Mouse (Mus musculus): ENCODE measurements around the gene Cort. TPM values are rescaled to one million over a fixed set of nuclear protein-coding genes. Genes with fewer than 3 reads are reported as not detected.

Cort gene
- polyA plus RNA-seq, 1 experiment from 2014 or later: not detected

DNA sequence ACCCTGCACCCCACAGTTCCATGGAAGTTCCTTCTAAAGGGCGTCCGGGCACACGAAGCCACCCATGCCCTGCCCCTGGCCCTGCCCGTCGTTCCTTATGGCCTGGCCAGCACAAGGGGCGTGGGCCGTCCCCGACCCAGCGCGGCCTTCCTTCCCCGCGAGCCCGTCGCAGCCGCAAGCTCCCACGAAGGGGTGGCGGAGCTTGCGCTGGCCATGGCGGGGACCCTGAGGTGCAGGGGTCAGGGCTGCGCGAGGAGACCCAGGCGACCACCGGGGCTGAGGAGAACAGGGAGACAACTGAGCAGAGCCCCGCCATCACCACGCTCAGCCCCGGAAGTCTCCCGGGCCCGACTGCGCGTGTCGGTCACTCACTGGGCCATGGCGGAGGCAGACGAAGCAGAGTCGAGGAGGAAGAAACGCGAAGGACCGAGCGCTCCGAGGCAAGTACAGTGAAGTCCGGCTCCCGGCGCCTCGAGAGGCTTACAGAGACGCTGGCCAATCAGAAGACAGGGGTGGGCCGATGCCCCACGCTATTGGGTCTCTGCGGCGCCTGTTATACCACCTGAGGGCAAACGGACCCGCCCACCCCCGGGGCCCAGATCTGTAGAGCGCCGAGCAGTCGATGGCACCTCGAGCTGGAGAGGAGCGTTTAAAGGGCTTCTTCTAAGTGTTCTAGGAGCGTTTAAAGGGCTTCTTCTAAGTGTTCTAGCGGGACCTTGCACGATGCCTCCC is 39.8 kb upstream of the Cort start, which contains the start of gene Pgd:
TSS of gene Pgd (minus strand) at position 557 of the 732 bp plus-strand sequence.
- Histone ChIP-seq H3K27ac (replicated peaks; ENCODE audit: low read depth, low read length) (peak within 1 kb of the TSS; percentile 72), H3K4me2 (ENCODE audit: low read length) (peak within 1 kb of the TSS; percentile 93), H3K36me3 (ENCODE audit: control insufficient read depth, insufficient read depth, low read length) (peaks cover 23% of the 10 kb centered on the region), H3K4me3 (replicated peaks; ENCODE audit: low read depth, low read length) (peak within 1 kb of the TSS; percentile 75), H3K9me3 (ENCODE audit: control insufficient read depth, low read length) (no peaks in the 10 kb centered on the region), H3K27me3 (ENCODE audit: control insufficient read depth, insufficient read depth, low read length) (no peaks in the 10 kb centered on the region), H3K9ac (replicated peaks; ENCODE audit: low read length) (peak within 1 kb of the TSS; percentile 76), H3K4me1 (ENCODE audit: control insufficient read depth, insufficient read depth, low read length) (peaks cover 8% of the 10 kb centered on the region; the same call in 1 of the 2 replicates)
- under 1% methylated on average over 59 of the region's 59 CpGs for WGBS
- DNase-seq (peak; percentile 97), ATAC-seq (ENCODE audit: low FRiP score, low TSS enrichment) (peak; percentile 99)

DNA sequence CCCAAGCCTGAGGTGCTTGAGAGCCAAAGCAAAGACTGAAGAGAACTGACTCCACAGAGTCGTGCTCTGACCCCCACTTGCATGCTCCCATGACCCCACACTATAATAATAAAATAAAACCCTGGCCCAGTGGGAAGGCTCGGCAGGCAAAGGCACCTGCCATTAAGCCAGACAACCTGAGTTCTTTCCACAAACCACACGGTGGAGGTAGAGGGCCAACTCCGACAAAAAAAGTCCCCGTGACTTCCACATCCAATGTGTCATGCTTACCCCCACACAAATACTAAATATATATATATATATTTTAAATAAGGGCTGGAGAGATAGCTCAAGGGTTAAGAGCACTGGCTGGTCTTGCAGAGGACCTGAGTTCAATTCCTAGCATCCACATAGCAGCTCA is 37.6 kb upstream of the Cort start:
- Histone ChIP-seq H3K9ac (replicated peaks; ENCODE audit: low read length) (no peak overlapping the region), H3K36me3 (ENCODE audit: control insufficient read depth, insufficient read depth, low read length) (peaks cover 45% of the 10 kb centered on the region)
- WGBS: 72% methylated on average over 5 of the region's 5 CpGs

DNA sequence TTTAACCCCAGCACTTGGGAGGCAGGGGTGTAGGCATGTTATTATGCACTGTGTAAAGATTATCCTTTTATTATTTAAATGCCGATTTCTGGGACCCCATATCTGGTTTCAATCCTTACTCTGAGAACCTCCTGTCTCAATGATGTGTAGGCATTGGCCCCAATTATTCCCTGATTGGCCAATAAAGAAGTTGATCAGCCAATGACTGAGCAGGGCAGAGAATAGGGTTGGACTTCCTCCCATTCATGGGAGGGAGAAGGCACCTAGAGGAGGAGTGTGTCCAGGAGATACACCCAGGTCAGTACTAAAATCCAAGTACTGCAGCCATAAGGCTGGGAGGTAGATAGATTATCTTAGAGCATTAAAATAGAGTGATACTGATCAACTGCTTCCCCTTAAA is 36.6 kb upstream of the Cort start:
- Histone ChIP-seq H3K4me3 (replicated peaks; ENCODE audit: low read depth, low read length) (no peak overlapping the region), H3K36me3 (ENCODE audit: control insufficient read depth, insufficient read depth, low read length) (peaks cover 54% of the 10 kb centered on the region), H3K27me3 (ENCODE audit: control insufficient read depth, insufficient read depth, low read length) (no peaks in the 10 kb centered on the region), H3K9ac (replicated peaks; ENCODE audit: low read length) (no peak overlapping the region), H3K27ac (replicated peaks; ENCODE audit: low read depth, low read length) (no peak overlapping the region), H3K9me3 (ENCODE audit: control insufficient read depth, low read length) (no peaks in the 10 kb centered on the region), H3K4me2 (ENCODE audit: low read length) (no peak overlapping the region), H3K4me1 (ENCODE audit: control insufficient read depth, insufficient read depth, low read length) (peaks cover 8% of the 10 kb centered on the region; the same call in 1 of the 2 replicates)
- ATAC-seq (ENCODE audit: low FRiP score, low TSS enrichment) (no peak), DNase-seq (no peak)
- 66% methylated on average over 1 of the region's 1 CpGs for WGBS

More for the DNA sequence above, 37.6 kb upstream of the Cort start:
- Histone ChIP-seq H3K4me1 (ENCODE audit: control insufficient read depth, insufficient read depth, low read length) (peaks cover 8% of the 10 kb centered on the region; the same call in 1 of the 2 replicates), H3K9me3 (ENCODE audit: control insufficient read depth, low read length) (no peaks in the 10 kb centered on the region), H3K4me3 (replicated peaks; ENCODE audit: low read depth, low read length) (no peak overlapping the region), H3K27me3 (ENCODE audit: control insufficient read depth, insufficient read depth, low read length) (no peaks in the 10 kb centered on the region), H3K27ac (replicated peaks; ENCODE audit: low read depth, low read length) (no peak overlapping the region), H3K4me2 (ENCODE audit: low read length) (no peak overlapping the region)
- DNase-seq: no peak
- ATAC-seq (ENCODE audit: low FRiP score, low TSS enrichment): no peak

DNA sequence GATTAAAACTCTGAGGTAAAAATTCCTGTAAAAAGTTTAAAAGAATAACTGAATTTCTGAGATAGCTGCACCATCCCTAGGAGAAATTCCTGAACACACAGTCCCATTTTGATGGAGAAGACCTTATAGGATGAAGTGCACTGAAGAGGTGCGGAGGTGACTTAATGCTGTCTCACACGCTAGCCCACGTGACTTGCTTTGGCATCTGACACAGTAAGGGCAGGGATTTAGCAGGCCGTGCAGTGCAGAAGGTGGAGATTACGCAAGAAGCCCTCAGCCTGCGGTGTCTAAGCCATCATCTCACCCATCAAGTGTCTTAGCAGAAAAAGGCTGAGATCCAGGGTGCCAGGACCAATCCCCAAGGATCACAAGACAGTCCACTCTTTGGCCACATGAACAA is 34.6 kb upstream of the Cort start:
- 96% methylated on average over 6 of the region's 6 CpGs for WGBS

DNA sequence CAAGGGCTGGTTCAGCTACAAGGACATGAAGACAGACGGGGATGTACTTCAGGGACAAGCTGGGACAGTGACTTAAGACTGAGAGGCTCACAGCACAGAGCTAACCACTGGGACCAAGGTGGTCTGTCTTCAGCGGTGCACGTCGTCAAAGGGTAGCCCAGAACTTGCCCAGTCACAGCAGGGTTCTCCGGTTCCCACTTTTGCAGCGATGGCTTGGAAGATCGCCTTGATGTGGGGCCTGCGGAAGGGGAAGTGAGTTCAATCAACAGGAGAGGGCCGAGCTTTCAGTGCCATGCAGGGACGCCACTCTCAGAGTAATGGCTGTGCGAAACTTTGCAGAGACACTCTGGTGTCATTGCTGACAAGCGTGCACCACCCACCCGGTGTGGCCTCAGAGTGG is 33.3 kb upstream of the Cort start:
- ATAC-seq (ENCODE audit: low FRiP score, low TSS enrichment): no peak
- H3K27ac ChIP-seq (replicated peaks; ENCODE audit: low read depth, low read length): no peak overlapping the region
- 90% methylated on average over 13 of the region's 13 CpGs for WGBS

More for the DNA sequence above, 34.6 kb upstream of the Cort start:
- DNase-seq (no peak), ATAC-seq (ENCODE audit: low FRiP score, low TSS enrichment) (no peak)
- no peaks in the 10 kb centered on the region for H3K9me3 ChIP-seq (ENCODE audit: control insufficient read depth, low read length)
- no peak overlapping the region for H3K4me2 ChIP-seq (ENCODE audit: low read length)
- H3K27ac ChIP-seq (replicated peaks; ENCODE audit: low read depth, low read length): no peak overlapping the region
- H3K4me1 ChIP-seq (ENCODE audit: control insufficient read depth, insufficient read depth, low read length): peaks cover 8% of the 10 kb centered on the region; the same call in 1 of the 2 replicates
- H3K9ac ChIP-seq (replicated peaks; ENCODE audit: low read length): no peak overlapping the region
- no peak overlapping the region for H3K4me3 ChIP-seq (replicated peaks; ENCODE audit: low read depth, low read length)
- no peaks in the 10 kb centered on the region for H3K27me3 ChIP-seq (ENCODE audit: control insufficient read depth, insufficient read depth, low read length)
- H3K36me3 ChIP-seq (ENCODE audit: control insufficient read depth, insufficient read depth, low read length): peaks cover 73% of the 10 kb centered on the region

DNA sequence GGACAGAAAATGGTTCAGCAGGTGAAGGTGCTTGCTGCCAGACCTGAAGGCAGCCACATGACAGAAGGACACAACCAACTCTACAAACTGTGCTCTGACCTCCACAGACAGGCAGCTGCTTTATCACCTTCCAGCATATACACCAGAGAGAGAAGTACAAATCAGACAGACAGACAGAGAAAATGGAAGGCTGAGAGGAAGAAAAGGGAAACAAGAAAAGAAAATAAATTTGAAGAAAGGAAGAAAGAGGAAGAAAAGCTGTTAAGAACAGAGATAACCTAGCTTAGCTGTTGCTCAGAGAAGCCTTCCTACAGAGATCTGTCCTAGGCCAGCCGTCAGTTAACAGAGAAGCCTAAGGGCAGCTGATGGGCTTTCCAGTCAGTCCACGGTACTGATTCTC is 32.6 kb upstream of the Cort start:
- no peak overlapping the region for H3K27ac ChIP-seq (replicated peaks; ENCODE audit: low read depth, low read length)
- no peak overlapping the region for H3K4me2 ChIP-seq (ENCODE audit: low read length)
- no peaks in the 10 kb centered on the region for H3K9me3 ChIP-seq (ENCODE audit: control insufficient read depth, low read length)
- WGBS: 88% methylated on average over 2 of the region's 2 CpGs
- no peak overlapping the region for H3K4me3 ChIP-seq (replicated peaks; ENCODE audit: low read depth, low read length)
- no peak overlapping the region for H3K9ac ChIP-seq (replicated peaks; ENCODE audit: low read length)
- no peaks in the 10 kb centered on the region for H3K4me1 ChIP-seq (ENCODE audit: control insufficient read depth, insufficient read depth, low read length)
- H3K27me3 ChIP-seq (ENCODE audit: control insufficient read depth, insufficient read depth, low read length): no peaks in the 10 kb centered on the region
- DNase-seq: no peak
- ATAC-seq (ENCODE audit: low FRiP score, low TSS enrichment): no peak
- peaks cover 82% of the 10 kb centered on the region for H3K36me3 ChIP-seq (ENCODE audit: control insufficient read depth, insufficient read depth, low read length)

More for the DNA sequence above, 33.3 kb upstream of the Cort start:
- no peak overlapping the region for H3K9ac ChIP-seq (replicated peaks; ENCODE audit: low read length)
- no peak overlapping the region for H3K4me2 ChIP-seq (ENCODE audit: low read length)
- H3K9me3 ChIP-seq (ENCODE audit: control insufficient read depth, low read length): no peaks in the 10 kb centered on the region
- no peak for DNase-seq
- H3K27me3 ChIP-seq (ENCODE audit: control insufficient read depth, insufficient read depth, low read length): no peaks in the 10 kb centered on the region
- H3K36me3 ChIP-seq (ENCODE audit: control insufficient read depth, insufficient read depth, low read length): peaks cover 82% of the 10 kb centered on the region
- no peak overlapping the region for H3K4me3 ChIP-seq (replicated peaks; ENCODE audit: low read depth, low read length)
- H3K4me1 ChIP-seq (ENCODE audit: control insufficient read depth, insufficient read depth, low read length): no peaks in the 10 kb centered on the region

DNA sequence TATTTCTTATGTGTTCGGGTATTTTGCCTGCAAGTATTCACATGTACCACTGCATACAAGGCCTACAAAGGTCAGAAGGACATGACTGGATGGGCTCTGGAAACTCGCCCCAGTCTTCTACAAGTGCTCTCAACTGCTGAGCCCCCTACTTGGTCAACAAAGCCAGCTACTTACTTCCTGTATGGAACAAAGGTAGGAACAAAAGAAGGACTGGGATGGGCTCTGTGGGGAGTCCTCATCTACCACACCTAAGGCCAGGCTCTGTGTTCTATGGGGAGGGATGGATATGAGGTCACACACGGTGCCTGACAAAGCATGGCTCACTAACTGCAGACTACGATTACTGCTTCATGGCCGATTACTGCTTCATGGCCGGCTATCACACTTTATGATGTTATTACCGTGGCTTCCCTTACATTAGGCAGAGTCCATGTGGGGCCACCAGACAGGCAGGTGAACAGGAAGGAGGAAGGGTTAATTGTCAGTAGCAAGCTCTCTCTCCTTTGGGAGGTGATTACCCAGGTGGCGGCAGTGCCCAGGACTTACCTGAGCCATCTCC is 30.9 kb upstream of the Cort start:
- Histone ChIP-seq H3K4me3 (replicated peaks; ENCODE audit: low read depth, low read length) (no peak overlapping the region), H3K36me3 (ENCODE audit: control insufficient read depth, insufficient read depth, low read length) (peaks cover 92% of the 10 kb centered on the region), H3K27ac (replicated peaks; ENCODE audit: low read depth, low read length) (no peak overlapping the region), H3K9me3 (ENCODE audit: control insufficient read depth, low read length) (no peaks in the 10 kb centered on the region), H3K9ac (replicated peaks; ENCODE audit: low read length) (no peak overlapping the region), H3K4me2 (ENCODE audit: low read length) (no peak overlapping the region), H3K27me3 (ENCODE audit: control insufficient read depth, insufficient read depth, low read length) (no peaks in the 10 kb centered on the region), H3K4me1 (ENCODE audit: control insufficient read depth, insufficient read depth, low read length) (no peaks in the 10 kb centered on the region)
- DNase-seq: no peak
- WGBS: 96% methylated on average over 8 of the region's 8 CpGs
- ATAC-seq (ENCODE audit: low FRiP score, low TSS enrichment): no peak

DNA sequence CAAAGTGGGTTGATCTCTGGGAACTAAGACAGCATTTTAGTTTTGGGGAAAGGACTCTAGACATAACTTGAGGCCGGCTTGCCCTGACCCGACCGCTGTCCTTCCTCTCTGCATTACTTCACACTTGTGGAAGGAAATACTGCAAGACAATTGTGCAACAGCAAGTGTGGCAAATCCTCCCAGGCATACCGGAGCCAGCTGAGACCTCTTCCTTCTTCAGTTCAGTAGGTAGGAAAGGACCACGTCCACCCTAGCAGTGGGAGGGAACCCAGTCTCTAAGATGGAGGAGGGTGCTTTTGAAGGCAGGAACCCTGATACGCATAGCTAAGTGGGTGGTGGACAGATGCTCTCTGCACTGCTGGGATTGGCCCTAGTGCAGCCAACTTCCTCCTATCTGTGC is 29.1 kb upstream of the Cort start:
- no peaks in the 10 kb centered on the region for H3K27me3 ChIP-seq (ENCODE audit: control insufficient read depth, insufficient read depth, low read length)

DNA sequence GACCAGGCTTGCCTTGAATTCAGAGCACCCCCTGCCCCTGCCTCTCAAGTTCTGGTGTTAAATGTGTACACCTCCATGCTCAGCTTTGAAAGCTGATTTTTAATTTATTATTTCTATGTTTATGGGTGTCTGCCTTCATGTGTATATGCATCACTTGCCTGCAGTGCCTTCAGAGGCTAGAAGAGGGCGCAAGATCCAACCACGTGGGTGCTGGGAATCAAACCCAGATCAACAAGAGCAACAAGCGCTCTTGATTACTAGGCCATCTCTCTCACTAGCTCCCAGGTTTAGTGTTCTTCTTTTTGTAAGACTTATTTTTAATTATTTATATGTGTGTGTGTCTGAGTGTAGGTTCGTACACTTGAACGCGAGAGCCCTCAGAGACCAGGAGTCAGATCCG is 28.3 kb upstream of the Cort start:
- H3K4me1 ChIP-seq (ENCODE audit: control insufficient read depth, insufficient read depth, low read length): no peaks in the 10 kb centered on the region
- WGBS: 97% methylated on average over 7 of the region's 7 CpGs
- no peak overlapping the region for H3K4me3 ChIP-seq (replicated peaks; ENCODE audit: low read depth, low read length)
- peaks cover 97% of the 10 kb centered on the region for H3K36me3 ChIP-seq (ENCODE audit: control insufficient read depth, insufficient read depth, low read length)
- H3K27ac ChIP-seq (replicated peaks; ENCODE audit: low read depth, low read length): no peak overlapping the region
- ATAC-seq (ENCODE audit: low FRiP score, low TSS enrichment) (no peak), DNase-seq (no peak)
- H3K4me2 ChIP-seq (ENCODE audit: low read length): no peak overlapping the region
- no peaks in the 10 kb centered on the region for H3K27me3 ChIP-seq (ENCODE audit: control insufficient read depth, insufficient read depth, low read length)
- H3K9me3 ChIP-seq (ENCODE audit: control insufficient read depth, low read length): no peaks in the 10 kb centered on the region
- H3K9ac ChIP-seq (replicated peaks; ENCODE audit: low read length): no peak overlapping the region

More for the DNA sequence above, 29.1 kb upstream of the Cort start:
- Histone ChIP-seq H3K9ac (replicated peaks; ENCODE audit: low read length) (no peak overlapping the region), H3K4me3 (replicated peaks; ENCODE audit: low read depth, low read length) (no peak overlapping the region), H3K9me3 (ENCODE audit: control insufficient read depth, low read length) (no peaks in the 10 kb centered on the region), H3K36me3 (ENCODE audit: control insufficient read depth, insufficient read depth, low read length) (peaks cover 97% of the 10 kb centered on the region), H3K27ac (replicated peaks; ENCODE audit: low read depth, low read length) (no peak overlapping the region), H3K4me1 (ENCODE audit: control insufficient read depth, insufficient read depth, low read length) (no peaks in the 10 kb centered on the region), H3K4me2 (ENCODE audit: low read length) (no peak overlapping the region)
- WGBS: 95% methylated on average over 6 of the region's 6 CpGs
- ATAC-seq (ENCODE audit: low FRiP score, low TSS enrichment): no peak
- no peak for DNase-seq

All from midbrain, embryonic 14.5 days (tissue).